Mouse (Mus musculus): Measurements from ENCODE around the gene Krtap4-2.
"Not testable (repeated sequence)": the region's sequence is repeated elsewhere in the genome, so short reads cannot be mapped to it uniquely, and the experiment has no call there.

The Krtap4-2 gene

DNA sequence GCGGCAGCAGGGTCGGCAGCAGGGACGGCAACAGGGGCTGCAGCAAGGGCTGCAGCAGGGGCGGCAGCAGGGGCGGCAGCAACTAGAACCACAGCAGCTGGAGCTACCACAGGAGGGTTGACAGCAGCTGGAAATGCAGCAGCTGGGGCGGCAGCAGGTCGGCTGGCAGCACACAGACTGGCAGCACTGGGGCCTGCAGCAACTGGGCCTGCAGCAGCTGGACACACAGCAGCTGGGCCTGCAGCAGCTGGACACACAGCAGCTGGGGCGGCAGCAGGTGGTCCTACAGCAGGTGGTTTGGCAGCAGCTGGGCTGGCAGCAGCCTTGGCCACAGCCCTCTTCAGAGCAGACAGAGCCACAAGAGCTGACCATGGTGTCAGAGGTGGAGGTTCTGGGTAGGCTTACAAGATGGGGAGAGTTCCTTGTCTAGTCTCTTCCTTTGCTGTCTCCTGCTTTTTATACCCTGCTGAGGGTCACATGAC, at the start of gene Krtap4-2:
Gene Krtap4-2, minus strand, starts transcription at position 432 of the 482 bp plus-strand sequence.
- no peak for DNase-seq

GRCm38 (mm10) chr11:99683481-99683880, 48.6 kb upstream of the Krtap4-2 start:
- no peak for DNase-seq

GRCm38 (mm10) chr11:99665860-99666259, 31.0 kb upstream of the Krtap4-2 start, which contains the start of gene Krtap4-6:
Gene Krtap4-6, minus strand, starts transcription at chr11:99665960.
- DNase-seq, result no peak

GRCm38 (mm10) chr11:99662802-99663201, 27.9 kb upstream of the Krtap4-2 start:
- no peak for DNase-seq

GRCm38 (mm10) chr11:99659256-99659655, 24.4 kb upstream of the Krtap4-2 start:
- DNase-seq, result no peak

DNA sequence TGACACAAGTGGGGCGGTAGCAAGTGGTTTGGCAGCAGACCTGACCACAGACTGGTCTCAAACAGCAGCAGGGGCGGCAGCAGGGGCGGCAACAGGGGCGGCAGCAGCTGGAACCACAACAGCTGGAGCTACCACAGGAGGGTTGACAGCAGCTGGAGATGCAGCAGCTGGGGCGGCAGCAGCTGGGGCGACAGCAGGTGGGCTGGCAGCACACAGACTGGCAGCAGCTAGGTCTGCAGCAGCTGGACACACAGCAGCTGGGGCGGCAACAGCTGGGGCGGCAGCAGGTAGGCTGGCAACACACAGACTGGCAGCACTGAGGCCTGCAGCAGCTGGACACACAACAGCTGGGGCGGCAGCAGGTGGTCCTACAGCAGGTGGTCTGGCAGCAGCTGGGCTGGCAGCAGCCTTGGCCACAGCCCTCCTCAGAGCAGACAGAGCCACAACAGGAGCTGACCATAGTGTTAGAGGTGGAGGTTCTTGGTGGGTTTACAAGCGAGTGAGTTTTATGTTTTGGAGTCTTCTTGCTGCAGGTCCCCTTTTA, 23.7 kb upstream of the Krtap4-2 start, which contains the start of gene Gm11563:
Gene Gm11563, minus strand, starts transcription at position 494 of the 544 bp plus-strand sequence.
- DNase-seq, result not testable (repeated sequence)

GRCm38 (mm10) chr11:99657051-99657450, 22.2 kb upstream of the Krtap4-2 start:
- DNase-seq, result no peak

- DNase-seq, result no peak
Measured at GRCm38 (mm10) chr11:99650136-99650535, 15.3 kb upstream of the Krtap4-2 start, which contains the start of gene Gm11555. Gene Gm11555, minus strand, starts transcription at chr11:99650236.

- DNase-seq, result no peak
Measured at GRCm38 (mm10) chr11:99646444-99646843, 11.6 kb upstream of the Krtap4-2 start.

GRCm38 (mm10) chr11:99644351-99644750, 9.5 kb upstream of the Krtap4-2 start:
- peak; percentile 20 for DNase-seq

DNA sequence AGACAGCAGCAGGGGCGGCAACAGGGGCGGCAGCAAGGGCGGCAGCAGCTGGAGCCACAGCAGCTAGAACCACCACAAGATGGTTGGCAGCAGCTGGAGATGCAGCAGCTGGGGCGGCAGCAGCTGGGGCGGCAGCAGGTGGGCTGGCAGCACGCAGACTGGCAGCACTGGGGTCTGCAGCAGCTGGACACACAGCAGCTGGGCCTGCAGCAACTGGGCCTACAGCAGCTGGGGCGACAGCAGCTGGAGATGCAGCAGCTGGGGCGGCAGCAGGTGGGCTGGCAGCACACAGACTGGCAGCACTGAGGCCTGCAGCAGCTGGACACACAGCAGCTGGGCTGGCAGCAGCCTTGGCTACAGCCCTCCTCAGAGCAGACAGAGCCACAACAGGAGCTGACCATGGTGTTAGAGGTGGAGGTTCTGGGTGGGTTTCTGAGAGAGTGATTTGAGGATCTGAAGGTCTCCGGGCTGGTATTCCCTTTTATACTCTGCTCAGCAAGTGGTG, 8.8 kb upstream of the Krtap4-2 start, which contains the start of gene Krtap4-7:
Gene Krtap4-7, minus strand, starts transcription at position 455 of the 505 bp plus-strand sequence.
- not testable (repeated sequence) for DNase-seq

GRCm38 (mm10) chr11:99640926-99641325, 6.0 kb upstream of the Krtap4-2 start:
- no peak for DNase-seq

DNA sequence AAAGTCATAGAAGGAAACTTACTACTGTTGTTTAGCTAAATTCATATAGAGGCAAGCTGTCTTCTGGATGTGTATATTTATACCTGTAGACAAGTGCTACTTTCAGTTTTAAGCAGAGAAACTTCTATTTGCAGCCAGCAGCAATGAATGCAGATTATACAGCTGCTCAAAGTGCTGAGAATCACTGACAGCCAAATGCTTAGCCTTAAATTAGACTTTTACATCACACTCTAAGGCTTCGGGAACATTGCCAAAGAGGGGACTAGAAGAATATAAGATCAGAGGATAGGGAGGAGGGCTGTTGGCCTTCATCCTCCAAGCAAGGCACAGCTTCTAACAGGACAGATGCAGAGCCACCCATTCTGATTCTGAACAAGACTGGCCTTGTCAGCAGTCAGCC, 2.2 kb upstream of the Krtap4-2 start:
- DNase-seq, result no peak

DNA sequence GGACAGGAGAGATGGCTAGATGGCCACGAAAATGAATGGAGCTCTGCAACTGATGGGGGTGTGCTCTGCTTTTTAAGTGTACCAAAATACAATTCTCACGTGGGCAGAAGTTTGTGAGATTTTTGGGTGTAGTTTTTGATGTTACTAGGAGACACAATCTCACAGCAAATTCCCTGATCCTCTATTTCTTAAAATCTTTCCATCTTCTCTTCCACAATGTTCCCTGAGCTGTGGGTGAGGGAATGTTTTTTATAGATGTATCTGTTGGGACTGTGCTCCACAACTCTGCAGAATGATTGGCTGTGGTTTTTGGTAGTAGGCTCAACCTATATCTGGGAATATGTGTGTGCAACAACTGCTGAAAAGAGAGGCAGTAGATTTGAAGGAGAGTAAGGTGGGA, 1.6 kb downstream of the Krtap4-2 start:
- no peak for DNase-seq

DNA sequence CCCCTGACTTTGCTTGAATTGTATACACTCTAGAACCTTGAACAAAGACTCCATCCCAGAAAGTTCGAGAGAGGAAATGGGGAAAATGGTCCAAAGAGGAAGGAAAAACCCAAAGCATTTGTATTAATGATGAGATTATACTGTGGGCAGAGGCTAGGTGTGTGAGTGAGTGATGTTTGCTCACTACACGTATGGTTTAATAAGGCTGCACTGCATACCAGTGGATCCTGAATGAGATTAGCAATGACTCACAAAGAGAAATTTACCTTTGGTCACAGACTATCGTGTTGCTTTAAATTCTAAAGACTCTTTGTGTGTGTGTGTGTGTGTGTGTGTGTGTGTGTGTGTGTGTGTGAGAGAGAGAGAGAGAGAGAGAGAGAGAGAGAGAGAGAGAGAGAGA, 4.0 kb downstream of the Krtap4-2 start:
- no peak for DNase-seq

DNA sequence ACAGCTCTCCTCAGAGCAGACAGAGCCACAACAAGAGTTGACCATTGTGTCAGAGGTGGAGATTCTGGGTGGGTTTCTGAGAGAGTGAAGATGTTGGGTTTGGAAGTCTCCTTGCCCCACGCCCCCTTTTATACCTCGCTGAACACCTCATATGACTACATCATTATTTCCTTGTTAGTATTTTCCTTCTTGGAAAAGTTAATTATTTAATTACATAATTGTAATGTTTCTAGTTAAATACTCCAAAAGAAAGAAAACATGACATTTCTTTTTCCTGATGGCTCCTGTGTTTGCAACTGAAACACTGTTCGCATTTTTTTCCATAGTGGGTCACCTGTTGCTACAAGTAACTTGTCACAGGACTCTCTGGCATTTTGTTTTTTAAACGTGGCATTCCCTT, 6.7 kb downstream of the Krtap4-2 start, which contains the start of gene Krtap4-1:
Gene Krtap4-1, minus strand, starts transcription at position 101 of the 400 bp plus-strand sequence.
- no peak for DNase-seq

- DNase-seq, result no peak
Measured at GRCm38 (mm10) chr11:99620335-99620734, 14.5 kb downstream of the Krtap4-2 start, which contains the start of gene Gm11562. Gene Gm11562, minus strand, starts transcription at chr11:99620435.

DNA sequence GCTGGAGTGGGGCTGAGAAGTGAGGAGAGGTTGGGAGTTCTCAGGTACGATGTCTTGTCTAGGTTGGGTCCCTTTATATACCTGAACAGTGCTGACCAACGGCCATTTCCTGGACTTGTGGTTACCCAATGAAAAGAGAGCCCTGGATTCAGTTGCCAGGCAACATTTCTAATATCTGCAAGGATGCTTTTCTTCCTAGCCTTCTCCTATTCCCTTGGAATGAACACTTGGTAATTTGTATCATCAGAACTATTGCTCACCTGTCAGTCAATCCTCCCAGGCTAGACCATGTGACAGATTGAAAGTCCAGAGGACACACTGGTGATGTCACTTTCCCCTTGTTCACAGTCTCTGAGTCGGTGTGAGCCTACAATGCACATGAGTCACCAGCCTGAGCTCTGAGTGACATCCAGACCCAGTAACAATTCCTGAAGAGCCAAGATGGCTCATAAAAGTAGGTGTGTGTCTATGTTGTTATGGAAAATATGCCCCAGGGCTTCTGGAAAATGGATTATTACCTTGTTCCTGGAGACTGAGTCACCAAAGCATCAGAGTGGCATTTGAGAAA, 20.0 kb downstream of the Krtap4-2 start, which contains the start of gene Krtap2-4:
Gene Krtap2-4, minus strand, starts transcription at position 51 of the 568 bp plus-strand sequence.
- DNase-seq, result no peak

GRCm38 (mm10) chr11:99610089-99610488, 24.8 kb downstream of the Krtap4-2 start, which contains the start of gene Gm11937:
Gene Gm11937, minus strand, starts transcription at chr11:99610189.
- not testable (repeated sequence) for DNase-seq

GRCm38 (mm10) chr11:99609126-99609525, 25.8 kb downstream of the Krtap4-2 start:
- DNase-seq, result peak; percentile 52

DNA sequence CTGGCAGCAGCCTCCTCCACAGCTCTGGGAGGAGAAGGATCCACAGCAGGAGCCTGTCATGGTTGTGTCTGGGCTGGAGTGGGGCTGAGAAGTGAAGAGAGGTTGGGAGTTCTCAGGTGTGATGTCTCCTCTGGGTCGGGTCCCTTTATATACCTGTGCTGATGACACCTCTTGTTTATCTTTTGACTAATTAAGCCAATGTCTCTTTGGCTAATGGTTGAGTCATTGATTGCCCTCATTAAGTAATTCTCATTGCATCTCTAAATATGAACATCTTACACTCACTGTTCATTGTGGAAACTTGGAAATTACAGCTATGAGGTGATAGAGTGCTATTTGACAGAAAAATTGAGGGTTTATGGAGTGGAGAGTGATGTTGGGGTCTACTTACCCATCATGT, 31.7 kb downstream of the Krtap4-2 start, which contains the start of gene Gm11938:
Gene Gm11938, minus strand, starts transcription at position 101 of the 400 bp plus-strand sequence.
- DNase-seq, result not testable (repeated sequence)

GRCm38 (mm10) chr11:99597742-99598141, 37.1 kb downstream of the Krtap4-2 start, which contains the start of gene Krtap9-3:
Gene Krtap9-3, minus strand, starts transcription at chr11:99598105.
- DNase-seq, result not testable (repeated sequence)

- DNase-seq, result no peak
Measured at GRCm38 (mm10) chr11:99590981-99591380, 43.9 kb downstream of the Krtap4-2 start, which contains the start of gene Krtap1-3. Gene Krtap1-3, minus strand, starts transcription at chr11:99591339.

Data from layer of hippocampus, adult 9-11 months (tissue).